Mouse (Mus musculus) inflammation-experienced regulatory T-cells, adult 6 months (primary cell): ENCODE data around the gene Dchs2. TPM values are rescaled to one million over a fixed set of nuclear protein-coding genes. Genes with fewer than 3 reads are reported as not detected.

Source experiments
- ATAC-seq: one replicate; pipeline ENCODE4 v1.8.0; 2017
- polyA plus RNA-seq, 3 experiments: library from polyadenylated mRNA; unstranded; fragments of 100-300 nt; shearing (Covaris generic); gene quantifications; one replicate each; pipeline ENCODE4 v1.2.1; 2017

Dchs2 gene
- polyA plus RNA-seq, 3 experiments from 2014 or later, result not detected

- no peak for ATAC-seq
These were observed 27.9 kb downstream of the Dchs2 start for GRCm38 (mm10) chr3:83155600-83155999.

- ATAC-seq, result no peak
These were observed 28.4 kb downstream of the Dchs2 start for GRCm38 (mm10) chr3:83156165-83156564.

- ATAC-seq, result no peak
These were observed 33.9 kb downstream of the Dchs2 start for GRCm38 (mm10) chr3:83161542-83162231.

DNA sequence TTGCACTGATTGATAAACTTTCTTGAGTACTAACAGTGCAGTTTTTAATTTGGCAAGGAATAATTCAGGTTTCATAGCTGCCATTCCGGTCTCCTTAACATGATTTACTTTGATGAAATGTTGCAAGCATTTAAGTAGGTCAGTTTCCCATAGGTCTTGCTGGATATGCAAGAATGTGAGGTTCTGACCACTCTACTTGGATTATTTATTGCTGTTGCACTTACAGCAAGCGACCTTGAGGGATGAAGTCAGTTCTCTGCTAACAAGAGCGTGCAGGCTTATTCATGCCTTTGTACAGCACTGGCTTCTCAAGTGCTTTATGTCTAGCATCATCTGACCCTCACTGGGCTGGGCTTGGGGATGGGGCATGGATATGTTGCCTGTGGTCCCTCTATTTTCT is 35.9 kb downstream of the Dchs2 start:
- ATAC-seq, result no peak

DNA sequence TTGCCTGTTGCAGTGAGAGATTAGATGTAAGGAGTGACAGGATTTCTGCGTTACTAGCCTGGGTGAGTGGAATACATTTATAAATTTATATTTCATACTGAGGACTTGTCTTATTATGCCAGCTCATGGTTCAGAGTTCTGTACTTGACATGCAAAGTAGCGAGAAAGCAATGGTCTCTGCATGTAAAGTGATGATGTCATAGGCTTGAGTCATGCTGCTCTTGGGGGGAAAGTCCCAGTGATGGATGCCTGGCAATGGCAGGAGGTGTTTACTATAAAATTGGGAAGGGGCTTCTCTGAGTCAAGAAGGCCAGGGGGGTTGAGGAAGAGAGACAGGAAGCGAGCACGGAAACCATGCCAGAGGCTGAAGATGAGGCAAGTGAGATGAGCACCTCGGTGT is 57.8 kb downstream of the Dchs2 start:
- ATAC-seq, result no peak

GRCm38 (mm10) chr3:83191271-83191670 is 63.5 kb downstream of the Dchs2 start:
- no peak for ATAC-seq

DNA sequence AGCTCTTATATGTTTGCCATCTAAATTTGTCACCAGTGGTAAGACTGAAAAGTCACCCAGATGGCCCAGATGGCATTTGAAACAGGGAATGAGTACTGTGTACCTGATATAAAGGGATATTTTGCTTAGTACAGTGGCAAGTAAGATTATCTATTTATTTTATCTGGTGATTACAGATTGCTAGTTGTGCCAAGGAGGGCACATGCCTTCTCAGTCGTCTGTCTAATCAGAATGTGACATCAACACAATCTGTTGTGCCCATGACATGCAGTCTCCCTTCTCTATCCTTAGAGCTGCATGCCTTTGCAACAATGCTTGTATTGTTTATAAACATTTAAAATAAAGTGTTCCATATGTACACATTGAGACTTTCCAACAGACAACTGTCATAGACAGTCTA is 64.7 kb downstream of the Dchs2 start:
- no peak for ATAC-seq

DNA sequence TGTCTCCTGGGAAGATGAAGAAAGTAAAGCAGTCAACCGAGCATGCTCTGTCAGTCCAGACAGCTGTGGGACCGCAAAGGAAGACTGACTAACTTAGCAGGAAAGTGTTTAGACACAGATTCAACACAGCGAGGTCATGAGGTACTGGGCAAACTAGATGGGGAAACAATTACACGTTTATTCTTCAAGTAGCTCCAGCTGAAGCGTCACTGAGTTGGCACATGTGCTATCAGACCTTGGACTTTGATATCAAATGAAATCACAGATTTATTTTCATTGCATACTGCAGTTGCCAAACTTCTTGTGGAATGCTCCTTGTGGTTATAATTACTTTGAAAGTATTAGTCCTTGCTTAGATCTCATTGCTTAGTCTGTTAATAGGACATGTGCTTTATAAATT is 67.2 kb downstream of the Dchs2 start:
- no peak for ATAC-seq

GRCm38 (mm10) chr3:83201286-83201980 is 73.7 kb downstream of the Dchs2 start:
- no peak for ATAC-seq

DNA sequence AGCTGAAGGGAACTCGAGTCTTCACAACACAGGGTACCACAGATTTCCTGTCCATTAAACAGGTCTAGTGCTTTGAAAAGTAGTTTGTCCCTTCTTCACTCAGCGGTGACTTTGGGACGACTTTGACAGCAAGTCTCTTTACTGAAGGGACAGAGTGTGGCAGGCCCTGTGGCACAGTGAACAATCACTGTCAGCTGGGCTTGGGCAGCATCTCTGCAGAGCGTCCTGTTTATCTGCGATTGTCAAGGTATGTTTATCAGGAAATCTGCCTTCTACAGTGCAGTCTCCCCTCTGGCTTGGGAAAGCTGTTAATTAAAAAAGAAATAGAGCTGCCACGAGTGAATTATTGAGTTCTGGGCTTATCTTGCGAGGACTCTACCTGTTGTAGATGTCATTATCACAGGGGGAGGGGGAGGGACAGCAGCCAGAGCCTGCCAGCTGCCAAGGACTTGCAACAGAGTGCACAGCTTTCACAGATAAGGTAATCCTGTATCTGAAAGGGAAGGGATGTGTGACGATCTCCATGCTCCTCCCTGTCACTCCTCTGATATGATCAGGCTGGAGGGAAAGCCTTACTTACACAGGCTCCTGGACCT is 77.4 kb downstream of the Dchs2 start:
- ATAC-seq, result no peak

DNA sequence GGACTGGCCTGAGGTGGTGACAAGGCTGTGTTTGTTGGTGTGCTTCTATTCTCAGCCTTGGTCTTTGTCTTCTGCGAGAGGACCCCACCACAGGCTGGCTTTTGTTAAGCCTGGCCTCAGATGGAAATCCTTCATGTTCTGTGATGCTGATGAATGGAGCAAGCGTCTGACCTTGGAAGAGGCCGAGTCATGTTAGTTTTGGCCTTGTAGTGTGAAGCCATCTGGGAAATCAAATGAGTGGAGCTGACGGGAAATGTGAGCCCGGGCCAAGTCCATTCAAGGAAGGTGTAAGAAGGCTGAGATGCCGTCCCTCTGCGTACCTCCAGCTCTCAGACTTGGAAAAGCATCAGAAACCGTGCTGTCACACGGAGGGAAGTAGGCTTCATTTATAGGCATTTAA is 81.9 kb downstream of the Dchs2 start:
- no peak for ATAC-seq

DNA sequence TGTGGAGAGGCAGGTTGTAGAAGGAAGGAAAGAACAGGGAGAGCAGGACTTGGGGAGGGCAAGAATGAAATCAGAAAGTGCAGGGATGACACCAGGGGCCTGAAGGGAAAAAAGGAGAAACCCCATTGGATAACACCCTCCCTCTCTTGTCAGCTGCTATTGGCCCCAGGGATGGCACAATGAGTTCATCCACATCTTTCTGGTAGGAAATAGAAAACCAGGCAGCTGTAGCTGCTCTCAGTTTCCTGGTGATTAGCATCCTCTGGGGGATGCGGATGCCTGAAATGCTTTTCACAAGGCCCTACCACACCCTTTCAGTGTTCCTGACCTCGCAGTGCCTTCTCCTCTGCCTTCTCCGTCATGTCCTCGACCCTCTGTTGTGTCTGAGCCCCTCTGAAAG is 82.5 kb downstream of the Dchs2 start:
- ATAC-seq, result no peak

DNA sequence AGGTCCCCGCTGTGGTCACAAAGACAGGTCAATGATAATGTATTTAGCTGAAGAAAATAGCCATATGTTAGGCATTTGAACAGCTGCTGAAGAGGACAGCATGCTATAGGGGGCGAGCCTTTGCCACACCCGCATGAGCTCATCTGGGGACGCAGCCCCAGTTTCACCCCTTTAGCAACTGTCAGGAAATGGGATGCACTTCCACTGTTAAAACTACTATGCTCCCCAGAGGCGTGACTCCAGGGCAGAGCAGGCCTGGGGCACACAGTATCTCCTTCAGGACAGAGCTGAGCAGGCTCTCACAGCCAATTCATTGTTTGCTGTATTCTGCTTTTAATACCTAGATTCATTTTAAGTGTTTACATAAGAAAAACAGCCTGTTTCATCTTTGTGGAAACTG is 84.2 kb downstream of the Dchs2 start:
- ATAC-seq, result no peak

DNA sequence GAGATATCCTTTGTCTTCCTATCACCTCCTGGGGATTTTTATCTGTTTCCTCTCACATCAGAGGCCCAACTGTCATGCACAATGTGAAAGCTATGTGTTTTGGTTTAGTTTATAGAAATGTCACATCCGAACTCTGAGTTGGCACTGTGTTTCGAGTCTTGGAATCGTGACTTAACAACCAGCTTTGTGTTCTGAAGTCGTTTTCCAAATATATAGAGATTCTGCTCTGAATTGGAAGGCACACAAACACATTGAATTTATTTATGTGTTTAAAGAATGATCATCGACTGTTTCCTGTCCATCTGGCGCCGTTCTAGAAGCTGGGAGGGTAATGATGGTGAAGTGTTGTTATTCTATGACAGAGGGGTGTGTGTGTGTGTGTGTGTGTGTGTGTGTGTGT is 84.8 kb downstream of the Dchs2 start:
- no peak for ATAC-seq

- no peak for ATAC-seq
These were observed 90.3 kb downstream of the Dchs2 start for GRCm38 (mm10) chr3:83218059-83218458.

DNA sequence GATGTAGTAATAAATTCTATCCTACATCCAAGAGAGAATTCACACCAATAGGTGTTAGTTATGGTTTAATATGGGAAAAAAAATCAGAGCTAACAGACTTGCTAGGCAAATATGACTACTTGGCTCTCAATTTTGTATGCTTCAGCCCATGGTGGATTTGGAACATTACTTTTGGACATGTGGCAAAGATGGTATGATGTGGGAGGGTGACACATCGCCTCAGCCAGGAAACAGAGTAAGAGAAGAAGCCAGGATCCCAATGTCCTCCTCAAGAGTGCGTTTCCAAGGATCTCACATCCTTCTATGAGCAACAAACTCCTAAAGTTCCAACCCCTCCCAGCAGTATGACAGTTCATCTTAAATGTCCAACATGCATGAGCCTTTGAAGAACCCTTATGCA is 92.4 kb downstream of the Dchs2 start:
- no peak for ATAC-seq

- ATAC-seq, result no peak
These were observed 94.4 kb downstream of the Dchs2 start for GRCm38 (mm10) chr3:83222125-83222524.

DNA sequence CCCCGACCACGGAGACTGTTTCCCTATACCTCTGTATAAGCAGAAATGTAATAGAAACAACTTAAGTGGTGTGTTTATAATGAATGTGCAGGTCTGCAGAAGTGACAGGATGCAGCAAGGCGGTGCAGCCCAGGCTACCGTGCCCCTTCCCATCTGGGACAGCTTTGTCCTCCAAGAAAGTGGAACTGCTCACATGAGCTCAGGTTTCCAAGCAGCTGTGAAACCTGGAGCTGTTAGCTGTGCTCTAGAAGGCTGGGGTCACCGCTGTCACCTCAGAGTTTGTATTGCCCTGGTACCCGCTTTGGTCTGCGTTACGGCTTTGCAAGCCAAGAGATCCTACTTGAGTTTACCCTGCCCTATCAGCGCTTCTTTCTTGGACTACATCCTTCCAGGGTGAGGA is 100.6 kb downstream of the Dchs2 start:
- no peak for ATAC-seq

- ATAC-seq, result no peak
These were observed 102.6 kb downstream of the Dchs2 start for GRCm38 (mm10) chr3:83230326-83230725.

DNA sequence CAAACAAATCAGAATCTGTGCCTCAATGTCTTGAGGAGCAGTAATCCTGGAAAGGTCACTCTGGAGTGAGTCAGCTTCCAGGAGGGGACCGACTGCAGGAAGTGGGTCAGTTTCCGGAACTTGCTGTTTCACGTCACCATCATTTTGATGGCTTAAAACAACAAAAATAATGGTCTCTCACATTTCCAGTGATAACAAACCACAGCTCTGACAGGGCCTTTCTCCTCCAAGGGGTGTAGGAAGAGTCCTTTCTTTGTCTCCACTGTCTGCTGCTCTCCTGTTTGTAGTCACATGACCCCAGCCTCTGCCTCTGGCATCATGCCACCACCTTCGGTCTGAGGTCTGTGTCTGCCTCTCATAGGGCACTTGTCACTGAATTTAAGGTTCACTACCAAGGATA is 106.7 kb downstream of the Dchs2 start:
- no peak for ATAC-seq

GRCm38 (mm10) chr3:83235061-83235460 is 107.3 kb downstream of the Dchs2 start:
- no peak for ATAC-seq

DNA sequence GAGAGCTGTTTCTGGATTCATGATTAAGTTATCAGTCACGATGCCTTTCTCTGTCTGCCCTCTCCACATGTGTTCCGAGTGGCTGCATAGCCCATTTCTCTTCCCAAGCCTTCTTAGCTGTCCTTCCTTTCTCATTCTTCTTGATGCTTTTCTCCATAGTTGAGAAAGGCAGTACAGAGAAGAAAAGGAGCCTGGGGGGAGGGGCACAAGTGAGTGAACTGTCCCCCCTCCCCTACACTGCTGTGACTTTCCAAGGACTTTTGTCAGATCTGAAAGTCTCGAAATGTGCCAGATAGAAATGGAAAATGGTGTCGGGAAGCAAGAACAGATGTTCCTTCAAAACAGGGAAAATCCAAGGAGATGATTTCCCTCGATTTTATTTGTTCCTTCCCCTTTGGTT is 118.8 kb downstream of the Dchs2 start:
- ATAC-seq, result no peak

DNA sequence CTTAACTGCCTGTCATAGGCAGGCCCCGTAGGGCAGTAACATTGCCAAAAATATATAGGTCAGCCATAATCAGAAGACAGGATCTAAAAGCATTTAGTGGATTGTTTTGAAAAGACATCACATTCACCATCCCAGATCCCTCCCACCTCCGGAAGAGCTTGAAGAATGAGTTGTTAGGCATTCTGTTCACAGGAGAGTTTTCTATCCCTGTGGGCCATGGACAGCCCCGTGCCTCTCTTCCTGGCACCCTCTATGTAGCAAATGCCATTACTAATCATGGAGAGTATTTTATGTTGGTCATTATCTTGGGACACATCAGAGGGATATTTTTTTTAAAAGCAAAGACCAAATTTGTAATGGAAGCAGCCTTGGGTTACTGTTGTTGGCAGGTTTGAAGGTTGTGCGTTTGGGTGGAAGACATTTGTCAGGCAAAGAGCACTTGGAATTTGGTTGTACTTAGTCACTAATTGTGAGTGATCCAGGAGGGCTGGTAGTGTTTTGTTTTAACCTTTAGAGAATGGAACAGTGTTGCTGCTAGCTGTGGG is 122.3 kb downstream of the Dchs2 start:
- ATAC-seq, result no peak

DNA sequence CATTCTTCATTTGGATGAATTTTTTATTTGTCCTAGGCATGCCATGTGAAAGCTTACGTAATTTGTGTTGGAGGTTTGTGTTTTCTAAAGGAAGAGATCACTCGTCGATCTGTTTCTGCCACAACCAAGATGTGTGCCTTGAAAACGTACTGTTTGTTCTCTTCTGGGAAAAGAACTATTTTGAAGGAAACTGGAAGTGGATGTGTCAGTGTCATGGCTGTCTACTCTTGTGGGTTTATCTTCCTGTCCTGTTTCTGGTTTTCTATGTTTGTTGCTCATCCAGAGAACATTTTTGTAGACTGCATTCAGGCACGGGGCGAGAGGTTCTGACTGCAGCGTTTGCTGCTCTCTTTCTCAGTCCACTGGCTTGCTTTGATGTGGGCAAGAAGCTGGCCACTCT is 124.2 kb downstream of the Dchs2 start:
- ATAC-seq, result no peak
